Mouse (Mus musculus): ENCODE measurements around the gene Prss2. TPM values are rescaled to one million over a fixed set of nuclear protein-coding genes. Genes with fewer than 3 reads are reported as not detected.

Gene Prss2
- polyA plus RNA-seq, 1 experiment = 0.19 TPM

DNA sequence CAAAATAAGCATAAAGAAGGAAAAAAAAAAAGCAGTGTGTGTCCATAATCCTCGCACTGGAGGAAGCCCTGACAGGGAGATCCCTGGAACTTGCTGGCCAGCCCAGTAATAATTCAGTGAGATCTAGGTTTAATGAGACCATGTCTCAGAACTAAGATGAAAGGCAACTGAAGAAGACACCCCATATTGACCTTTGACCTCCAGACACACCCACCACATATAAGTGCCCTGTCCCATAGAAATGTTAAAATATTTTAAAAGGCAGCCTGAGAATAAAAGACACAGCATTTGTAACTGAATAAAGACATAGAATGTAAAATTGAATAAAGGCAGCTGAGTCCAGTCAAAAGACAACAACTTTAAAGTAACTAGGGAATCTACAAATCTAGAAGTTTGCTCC lies 43.7 kb downstream of the Prss2 start:
- no peak overlapping the region for H3K4me3 ChIP-seq (ENCODE audit: insufficient read depth, low read length)
- H3K27ac ChIP-seq (ENCODE audit: insufficient read depth, low read length) = no peak overlapping the region
- peaks cover 2% of the 10 kb centered on the region for H3K4me1 ChIP-seq (ENCODE audit: control insufficient read depth, insufficient read depth, low read length)
- TF ChIP-seq CTCF (IDR thresholded peaks at IDR 0.05; ENCODE audit: extremely low read depth, insufficient read depth, low read length) = no peak
- no peak for TF ChIP-seq POLR2A (IDR thresholded peaks at IDR 0.05; ENCODE audit: extremely low read depth, insufficient read depth, low read length)

GRCm38 (mm10) chr6:41566965-41567364 lies 45.4 kb downstream of the Prss2 start:
- no peak overlapping the region for H3K4me3 ChIP-seq (ENCODE audit: insufficient read depth, low read length)
- TF ChIP-seq POLR2A (IDR thresholded peaks at IDR 0.05; ENCODE audit: extremely low read depth, insufficient read depth, low read length) (no peak), CTCF (IDR thresholded peaks at IDR 0.05; ENCODE audit: extremely low read depth, insufficient read depth, low read length) (no peak)
- H3K27ac ChIP-seq (ENCODE audit: insufficient read depth, low read length) = no peak overlapping the region
- H3K4me1 ChIP-seq (ENCODE audit: control insufficient read depth, insufficient read depth, low read length) = no peaks in the 10 kb centered on the region; the same call in 1 of the 2 replicates

DNA sequence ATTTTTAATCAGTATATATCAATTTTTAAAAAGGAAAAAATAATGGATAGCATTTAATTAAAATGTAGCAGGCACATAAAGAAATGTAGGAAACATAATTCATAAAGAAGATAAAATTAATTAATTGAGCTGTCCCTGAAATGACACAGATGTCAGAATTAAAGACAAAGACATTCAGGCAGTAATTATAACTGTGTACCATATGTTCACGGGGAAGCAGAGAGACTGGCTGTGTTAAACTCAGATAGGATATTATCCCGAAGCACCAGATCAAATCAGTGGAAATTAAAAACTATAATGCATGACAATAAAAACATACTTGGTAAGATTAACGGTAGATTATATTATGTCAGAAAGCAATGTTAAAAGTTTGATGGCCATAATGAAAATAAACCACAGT lies 47.5 kb downstream of the Prss2 start:
- Histone ChIP-seq H3K27ac (ENCODE audit: insufficient read depth, low read length) (no peak overlapping the region), H3K4me1 (ENCODE audit: control insufficient read depth, insufficient read depth, low read length) (no peaks in the 10 kb centered on the region), H3K4me3 (ENCODE audit: insufficient read depth, low read length) (no peak overlapping the region)
- TF ChIP-seq POLR2A (IDR thresholded peaks at IDR 0.05; ENCODE audit: extremely low read depth, insufficient read depth, low read length) = no peak

Other genes with a start within 250 kb of the Prss2 start
- gene Try4, start 219.5 kb upstream of the Prss2 start, polyA plus RNA-seq (2012; rRNA removed) = 0.13 TPM in 1 of 2 replicates, not detected in the other
- gene Try5, start 204.9 kb upstream of the Prss2 start, polyA plus RNA-seq (2012; rRNA removed) = not detected in 2 replicates
- not detected in 2 replicates for gene Try10, start 167.7 kb upstream of the Prss2 start, polyA plus RNA-seq (2012; rRNA removed)
- gene Prss3, start 144.1 kb upstream of the Prss2 start, polyA plus RNA-seq (2012; rRNA removed) = not detected in 2 replicates
- gene Gm5771, start 129.4 kb upstream of the Prss2 start, polyA plus RNA-seq (2012; rRNA removed) = not detected in 2 replicates
- 3.8 and 4.9 TPM in 2 replicates for gene Gm10334, start 75.6 kb upstream of the Prss2 start, polyA plus RNA-seq (2012; rRNA removed)
- gene Prss1, start 62.9 kb upstream of the Prss2 start, polyA plus RNA-seq (2012; rRNA removed) = not detected in 2 replicates
- gene Ephb6, start 83.7 kb downstream of the Prss2 start, polyA plus RNA-seq (2012; rRNA removed) = 135 and 140 TPM in 2 replicates
- gene Trpv6, start 114.6 kb downstream of the Prss2 start, polyA plus RNA-seq (2012; rRNA removed) = 3.3 and 4.2 TPM in 2 replicates
- not detected in 2 replicates for gene Trpv5, start 159.0 kb downstream of the Prss2 start, polyA plus RNA-seq (2012; rRNA removed)
- gene Llcfc1, start 162.6 kb downstream of the Prss2 start, polyA plus RNA-seq (2012; rRNA removed) = not detected in 2 replicates
- not detected in 2 replicates for gene Kel, start 182.6 kb downstream of the Prss2 start, polyA plus RNA-seq (2012; rRNA removed)